Mouse (Mus musculus): Measurements from ENCODE around the gene Spef1. TPM values are rescaled to one million over a fixed set of nuclear protein-coding genes. Genes with fewer than 3 reads are reported as not detected.

Gene Spef1
- polyA plus RNA-seq, 1 experiment from 2014 or later, result 5.1 TPM

DNA sequence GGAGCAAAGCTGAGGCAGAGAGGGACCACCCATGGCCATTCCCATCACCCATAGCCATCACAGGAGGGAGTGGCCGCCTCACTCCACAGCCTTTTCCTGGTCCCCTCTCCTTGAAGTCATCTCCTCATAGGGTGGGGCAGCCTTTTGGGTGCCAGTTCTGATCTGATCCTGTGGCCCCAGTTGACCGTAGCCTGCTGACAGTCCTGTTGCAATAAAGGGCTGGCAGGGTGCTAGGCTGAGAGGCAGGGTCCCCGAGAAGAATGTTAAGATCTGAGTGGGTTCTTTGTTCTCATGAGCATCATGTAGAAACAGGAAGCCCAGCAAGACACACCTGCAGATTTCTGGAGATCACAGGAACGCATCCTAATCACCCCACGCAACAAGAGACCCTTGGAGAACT lies 58.9 kb downstream of the Spef1 start:
- Histone ChIP-seq H3K36me3 (ENCODE audit: control insufficient read depth, insufficient read depth, low read length) (peaks cover under 1% of the 10 kb centered on the region; the same call in 1 of the 2 replicates), H3K27me3 (ENCODE audit: control insufficient read depth, insufficient read depth, low read length) (no peaks in the 10 kb centered on the region), H3K4me1 (ENCODE audit: control insufficient read depth, insufficient read depth, low read length) (peaks cover 31% of the 10 kb centered on the region), H3K4me2 (replicated peaks; ENCODE audit: low read depth, low read length) (peak overlapping the region; percentile 74), H3K9me3 (ENCODE audit: control insufficient read depth, low read length) (no peaks in the 10 kb centered on the region), H3K27ac (ENCODE audit: low read depth, low read length) (no peak overlapping the region), H3K4me3 (ENCODE audit: low read length) (peak overlapping the region; percentile 67), H3K9ac (ENCODE audit: low read depth, low read length) (peak overlapping the region; percentile 81)
- no peak for ATAC-seq (ENCODE audit: low FRiP score, low TSS enrichment)
- WGBS, result 75% methylated on average over 5 of the region's 5 CpGs

DNA sequence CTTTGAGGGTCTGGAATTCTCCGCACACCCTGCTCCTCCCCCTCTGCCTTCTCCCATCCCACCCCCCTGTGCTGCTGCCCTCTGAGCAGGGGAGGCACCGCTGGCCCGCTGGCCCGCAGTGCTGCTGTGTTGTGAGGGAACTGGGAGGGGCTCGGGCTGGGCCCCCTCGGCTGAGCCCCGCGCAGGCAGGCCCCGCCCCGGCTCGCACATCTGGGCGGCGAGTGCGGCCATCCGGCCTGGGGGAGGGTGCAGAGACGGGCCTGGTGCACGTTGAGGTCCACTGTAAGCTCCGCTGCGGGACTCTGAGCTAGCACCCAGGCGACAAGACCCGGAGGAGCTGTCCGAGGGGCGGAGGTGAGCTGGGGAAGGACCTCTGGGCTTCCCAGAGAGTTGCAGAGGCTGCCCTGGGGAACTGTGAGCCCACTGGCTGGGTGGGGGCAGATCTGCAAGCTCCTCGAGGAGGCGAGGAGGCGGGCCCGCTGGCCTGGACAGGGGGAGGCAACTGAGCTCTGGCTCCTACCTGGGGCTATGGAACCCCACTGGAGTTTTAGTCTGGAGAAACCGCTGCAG lies 59.8 kb downstream of the Spef1 start, which contains the start of gene Hspa12b:
Hspa12b (plus strand) TSS at position 120 of the 570 bp plus-strand sequence.
- Histone ChIP-seq H3K36me3 (ENCODE audit: control insufficient read depth, insufficient read depth, low read length) (no peaks in the 10 kb centered on the region; the same call in 1 of the 2 replicates), H3K9ac (ENCODE audit: low read depth, low read length) (peak within 1 kb of the TSS; percentile 81), H3K4me3 (ENCODE audit: low read length) (peak within 1 kb of the TSS; percentile 67), H3K4me1 (ENCODE audit: control insufficient read depth, insufficient read depth, low read length) (peaks cover 31% of the 10 kb centered on the region), H3K4me2 (replicated peaks; ENCODE audit: low read depth, low read length) (peak within 1 kb of the TSS; percentile 74), H3K27me3 (ENCODE audit: control insufficient read depth, insufficient read depth, low read length) (no peaks in the 10 kb centered on the region), H3K9me3 (ENCODE audit: control insufficient read depth, low read length) (no peaks in the 10 kb centered on the region), H3K27ac (ENCODE audit: low read depth, low read length) (peak within 1 kb of the TSS; percentile 80; the same call in 1 of the 2 replicates)
- under 1% methylated on average over 28 of the region's 28 CpGs for WGBS
- peak; percentile 94 for ATAC-seq (ENCODE audit: low FRiP score, low TSS enrichment)

DNA sequence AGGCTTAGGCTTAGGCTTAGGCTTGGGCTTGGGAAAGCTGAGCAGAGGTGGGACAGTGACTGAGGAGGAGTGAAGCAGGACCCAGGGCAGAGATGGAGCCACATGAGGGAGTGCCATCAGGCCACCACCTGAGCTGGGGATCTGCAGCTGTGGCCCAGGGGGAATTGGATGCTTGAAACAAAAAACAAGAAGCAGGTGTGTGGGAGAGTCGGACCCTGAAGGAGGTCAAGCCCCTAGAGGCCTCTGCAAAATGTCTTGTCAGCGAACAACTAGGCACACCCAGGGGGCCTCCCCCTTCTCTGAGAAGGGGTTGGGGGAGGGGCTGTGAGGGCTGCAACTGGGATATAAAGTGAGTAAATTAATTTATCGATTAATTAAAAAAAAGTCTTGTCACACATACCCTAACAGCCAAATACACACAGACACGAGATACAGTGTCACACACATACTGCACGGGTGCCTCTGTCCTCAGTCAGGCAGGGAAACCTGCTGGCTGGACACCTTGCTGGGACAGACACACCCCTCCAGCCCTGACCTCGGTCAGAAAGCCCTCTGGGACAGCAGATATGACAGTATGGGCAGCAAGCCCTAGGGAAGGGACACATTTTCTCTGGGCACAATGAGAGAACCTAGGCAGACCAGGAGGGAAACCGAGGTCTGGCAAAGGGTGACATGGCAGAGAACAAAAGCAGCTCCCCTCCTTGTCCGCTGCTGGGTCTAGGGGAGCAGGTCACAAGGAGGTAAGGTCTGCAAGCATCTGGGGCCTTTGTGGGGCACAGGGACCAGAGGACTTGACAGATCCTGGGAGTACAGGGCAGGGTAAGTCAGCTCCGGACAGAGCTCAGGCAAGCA lies 60.9 kb downstream of the Spef1 start:
- Histone ChIP-seq H3K9me3 (ENCODE audit: control insufficient read depth, low read length) (no peaks in the 10 kb centered on the region), H3K27me3 (ENCODE audit: control insufficient read depth, insufficient read depth, low read length) (no peaks in the 10 kb centered on the region), H3K27ac (ENCODE audit: low read depth, low read length) (peak overlapping the region; percentile 80; the same call in 1 of the 2 replicates), H3K4me2 (replicated peaks; ENCODE audit: low read depth, low read length) (peak overlapping the region; percentile 74), H3K36me3 (ENCODE audit: control insufficient read depth, insufficient read depth, low read length) (no peaks in the 10 kb centered on the region; the same call in 1 of the 2 replicates), H3K4me1 (ENCODE audit: control insufficient read depth, insufficient read depth, low read length) (peaks cover 31% of the 10 kb centered on the region), H3K9ac (ENCODE audit: low read depth, low read length) (no peak overlapping the region), H3K4me3 (ENCODE audit: low read length) (no peak overlapping the region; the same call in 1 of the 2 replicates)
- WGBS, result 40% methylated on average over 9 of the region's 9 CpGs
- 0 out of 2 replicates have a peak, but pooled peaks have one; percentile 14 for ATAC-seq (ENCODE audit: low FRiP score, low TSS enrichment)

DNA sequence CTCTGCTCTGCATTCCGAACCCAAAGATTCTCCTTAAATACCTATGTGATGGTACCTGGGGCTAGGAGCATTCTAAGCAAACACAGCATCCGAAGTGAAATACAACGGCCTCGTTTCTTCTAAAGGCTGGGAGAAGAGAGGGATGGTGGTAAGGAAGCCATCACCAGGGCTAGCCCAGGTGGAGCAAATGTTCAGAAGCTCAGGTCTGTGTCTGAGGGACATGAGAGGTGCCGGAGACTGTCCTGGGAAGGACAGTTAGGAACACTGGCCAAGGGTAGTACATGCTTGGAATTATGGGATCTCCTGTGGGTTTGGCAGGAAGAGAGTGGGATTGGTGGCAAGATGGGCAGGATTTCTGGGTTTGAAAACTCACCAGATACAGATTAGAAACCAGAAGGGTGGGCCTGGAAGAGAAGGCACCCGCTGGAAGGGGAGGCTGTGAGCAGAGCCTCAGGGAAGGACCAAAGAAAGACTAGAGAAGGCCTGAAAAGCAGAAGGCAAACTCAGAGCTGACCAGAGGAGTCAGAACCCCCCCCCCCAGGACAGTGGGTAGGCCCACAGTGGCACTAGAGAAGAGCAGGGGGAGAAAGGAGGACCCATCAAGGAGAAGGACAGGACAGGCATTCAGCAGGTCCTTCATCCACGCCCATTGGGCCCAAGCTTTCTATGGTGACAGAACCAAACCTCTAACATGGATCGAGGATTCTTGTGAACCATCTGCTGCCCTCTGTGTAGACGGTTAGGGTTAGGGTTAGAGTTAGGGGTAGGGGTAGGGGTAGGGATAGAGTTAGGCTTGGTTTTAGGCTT lies 61.7 kb downstream of the Spef1 start:
- H3K27me3 ChIP-seq (ENCODE audit: control insufficient read depth, insufficient read depth, low read length), result no peaks in the 10 kb centered on the region
- H3K27ac ChIP-seq (ENCODE audit: low read depth, low read length), result no peak overlapping the region
- ATAC-seq (ENCODE audit: low FRiP score, low TSS enrichment), result no peak
- H3K9ac ChIP-seq (ENCODE audit: low read depth, low read length), result no peak overlapping the region
- H3K4me2 ChIP-seq (replicated peaks; ENCODE audit: low read depth, low read length), result no peak overlapping the region
- 92% methylated on average over 9 of the region's 9 CpGs for WGBS
- peaks cover 31% of the 10 kb centered on the region for H3K4me1 ChIP-seq (ENCODE audit: control insufficient read depth, insufficient read depth, low read length)
- H3K9me3 ChIP-seq (ENCODE audit: control insufficient read depth, low read length), result no peaks in the 10 kb centered on the region
- H3K4me3 ChIP-seq (ENCODE audit: low read length), result no peak overlapping the region
- H3K36me3 ChIP-seq (ENCODE audit: control insufficient read depth, insufficient read depth, low read length), result no peaks in the 10 kb centered on the region

DNA sequence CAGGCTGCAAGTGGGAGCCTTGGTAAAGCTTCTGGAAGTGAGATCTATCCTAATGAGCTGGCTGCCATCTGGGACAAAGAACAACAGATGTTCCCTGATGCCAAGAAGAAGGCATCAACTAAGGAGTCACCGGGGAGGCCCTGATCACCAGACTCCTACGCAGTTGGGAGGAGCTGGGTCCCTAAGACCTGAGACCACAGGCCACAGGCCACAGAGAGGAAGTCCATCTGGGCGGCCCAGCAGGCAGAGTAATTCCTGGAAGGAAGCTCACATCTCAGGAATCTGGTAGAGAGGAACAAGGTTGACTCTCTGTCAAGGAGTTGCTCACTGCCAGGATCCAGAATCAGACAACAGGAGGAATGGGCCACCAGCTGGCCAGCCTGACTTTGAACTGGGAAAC lies 62.9 kb downstream of the Spef1 start:
- ATAC-seq (ENCODE audit: low FRiP score, low TSS enrichment), result no peak
- H3K9ac ChIP-seq (ENCODE audit: low read depth, low read length), result no peak overlapping the region
- H3K9me3 ChIP-seq (ENCODE audit: control insufficient read depth, low read length), result no peaks in the 10 kb centered on the region
- WGBS, result 71% methylated on average over 3 of the region's 3 CpGs
- no peak overlapping the region for H3K4me2 ChIP-seq (replicated peaks; ENCODE audit: low read depth, low read length)
- H3K27ac ChIP-seq (ENCODE audit: low read depth, low read length), result no peak overlapping the region
- no peaks in the 10 kb centered on the region for H3K27me3 ChIP-seq (ENCODE audit: control insufficient read depth, insufficient read depth, low read length)
- no peak overlapping the region for H3K4me3 ChIP-seq (ENCODE audit: low read length)
- H3K36me3 ChIP-seq (ENCODE audit: control insufficient read depth, insufficient read depth, low read length), result no peaks in the 10 kb centered on the region
- H3K4me1 ChIP-seq (ENCODE audit: control insufficient read depth, insufficient read depth, low read length), result peaks cover 31% of the 10 kb centered on the region

Other genes starting within 250 kb of the Spef1 start
- gene Gfra4, start 144.2 kb downstream of the Spef1 start, polyA plus RNA-seq (2014; fragmentation: Nextera tagmentation; extraction: Ambion mirVana), result 17.2 and 17.8 TPM in 2 replicates
- gene Adam33, start 123.5 kb downstream of the Spef1 start, polyA plus RNA-seq (2014; fragmentation: Nextera tagmentation; extraction: Ambion mirVana), result 0.89 and 1.0 TPM in 2 replicates
- 0.27 and 0.47 TPM in 2 replicates for gene Siglec1, start 100.5 kb downstream of the Spef1 start, polyA plus RNA-seq (2014; fragmentation: Nextera tagmentation; extraction: Ambion mirVana)
- 8.6 and 10.0 TPM in 2 replicates for gene Hspa12b, start 60.0 kb downstream of the Spef1 start, polyA plus RNA-seq (2014; fragmentation: Nextera tagmentation; extraction: Ambion mirVana)
- not detected in 2 replicates for gene Gm11037, start 53.8 kb downstream of the Spef1 start, polyA plus RNA-seq (2014; fragmentation: Nextera tagmentation; extraction: Ambion mirVana)
- 99.3 and 101 TPM in 2 replicates for gene 1700037H04Rik, start 27.2 kb downstream of the Spef1 start, polyA plus RNA-seq (2014; fragmentation: Nextera tagmentation; extraction: Ambion mirVana)
- 6.9 and 8.0 TPM in 2 replicates for gene Cenpb, start 7.2 kb downstream of the Spef1 start, polyA plus RNA-seq (2014; fragmentation: Nextera tagmentation; extraction: Ambion mirVana)
- 41.5 and 55.7 TPM in 2 replicates for gene Cdc25b, start 333 bp downstream of the Spef1 start, polyA plus RNA-seq (2014; fragmentation: Nextera tagmentation; extraction: Ambion mirVana)
- gene Ap5s1, start 19.8 kb upstream of the Spef1 start, polyA plus RNA-seq (2014; fragmentation: Nextera tagmentation; extraction: Ambion mirVana), result 22.2 and 23.7 TPM in 2 replicates
- gene Mavs, start 46.8 kb upstream of the Spef1 start, polyA plus RNA-seq (2014; fragmentation: Nextera tagmentation; extraction: Ambion mirVana), result 19.7 and 23.7 TPM in 2 replicates
- gene Pank2, start 75.2 kb upstream of the Spef1 start, polyA plus RNA-seq (2014; fragmentation: Nextera tagmentation; extraction: Ambion mirVana), result 45.4 and 49.3 TPM in 2 replicates
- gene Rnf24, start 165.6 kb upstream of the Spef1 start, polyA plus RNA-seq (2014; fragmentation: Nextera tagmentation; extraction: Ambion mirVana), result 3.9 and 4.8 TPM in 2 replicates